Mouse (Mus musculus) ES-Bruce4 (cell line): ENCODE results near the gene Bhlhb9.

ENCODE experiments used
- CTCF ChIP-seq: IDR thresholded peaks from one replicate; pipeline ENCODE4 v1.8.1; 2011; ENCODE audit warnings: low read depth, low read length
- POLR2A ChIP-seq: IDR thresholded peaks from one replicate; pipeline ENCODE4 v1.8.1; 2011; ENCODE audit warnings: low read length; ENCODE audit not compliant: insufficient read depth

DNA sequence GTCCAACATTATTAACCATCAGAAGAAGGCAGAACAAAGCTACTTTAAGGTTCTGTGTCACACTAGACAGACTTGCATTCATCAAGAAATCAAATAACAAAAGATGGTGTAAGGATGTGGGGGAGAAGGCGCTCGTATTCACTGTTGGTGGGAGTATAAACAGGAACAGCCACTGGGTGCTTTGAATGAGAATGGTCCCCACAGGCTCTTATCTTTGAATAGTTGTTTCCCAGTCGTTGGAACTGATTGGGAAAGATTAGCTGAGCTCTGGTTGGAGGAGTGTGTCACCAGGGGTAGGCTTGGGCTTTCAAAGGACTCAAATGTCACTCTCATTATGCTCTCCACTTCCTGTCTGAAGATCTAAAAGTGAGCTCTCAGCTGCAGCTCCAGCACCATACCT is 128.5 kb downstream of the Bhlhb9 start:
- no peak for TF ChIP-seq CTCF
- no peak for TF ChIP-seq POLR2A
